Mouse (Mus musculus) forebrain, embryonic 15.5 days (tissue): ENCODE data around the gene Lonrf2. TPM values are rescaled to one million over a fixed set of nuclear protein-coding genes. Genes with fewer than 3 reads are reported as not detected.

Experiments
- ATAC-seq: fragments of 200-750 bp; cut with Nextera tagmentation; replicated peaks from 2 replicates; pipeline ENCODE4 v1.8.0; 2017; ENCODE audit warnings: mild to moderate bottlenecking, moderate TSS enrichment, moderate library complexity
- H3K27ac ChIP-seq: fragments of 300-500 bp; sonication (generic); replicated peaks from 2 replicates; pipeline ENCODE4 v1.5.1; 2015; ENCODE audit warnings: mild to moderate bottlenecking, inconsistent platforms
- H3K27me3 ChIP-seq: fragments of 300-500 bp; sonication (generic); 2 replicates; pipeline ENCODE4 v1.6.1; 2015; ENCODE audit warnings: inconsistent platforms
- H3K36me3 ChIP-seq: fragments of 300-500 bp; sonication (generic); 2 replicates; pipeline ENCODE4 v1.6.1; 2015; ENCODE audit warnings: mild to moderate bottlenecking, inconsistent platforms
- H3K4me1 ChIP-seq: fragments of 300-500 bp; sonication (generic); 2 replicates; pipeline ENCODE4 v1.6.1; 2015; ENCODE audit warnings: inconsistent platforms
- H3K4me2 ChIP-seq: fragments of 300-500 bp; sonication (generic); replicated peaks from 2 replicates; pipeline ENCODE4 v1.6.1; 2015; ENCODE audit warnings: mild to moderate bottlenecking, inconsistent platforms
- H3K4me3 ChIP-seq: fragments of 300-500 bp; sonication (generic); 2 replicates; pipeline ENCODE4 v1.5.1; 2015; ENCODE audit warnings: mild to moderate bottlenecking, inconsistent platforms
- H3K9ac ChIP-seq: fragments of 300-500 bp; sonication (generic); replicated peaks from 2 replicates; pipeline ENCODE4 v1.6.1; 2015; ENCODE audit warnings: mild to moderate bottlenecking, inconsistent platforms
- H3K9me3 ChIP-seq: fragments of 300-500 bp; sonication (generic); 2 replicates; pipeline ENCODE4 v1.6.1; 2016; ENCODE audit warnings: inconsistent platforms
- WGBS: fragments of 180-500 bp; shearing (Covaris S2); methylation state at CpG from one replicate; pipeline ENCODE4 v1.1.7; 2015; ENCODE audit warnings: mixed read lengths; 5-methylcytosine and 5-hydroxymethylcytosine counted together
- polyA plus RNA-seq: library from polyadenylated mRNA; unstranded; fragments of >200 nt; fragmentation: Nextera tagmentation; extraction: Ambion mirVana; gene quantifications from 2 replicates; pipeline ENCODE4 v1.2.1, GENCODE M21; 2015

Lonrf2 gene
- polyA plus RNA-seq, 1 experiment from 2014 or later: 13.3 TPM

DNA sequence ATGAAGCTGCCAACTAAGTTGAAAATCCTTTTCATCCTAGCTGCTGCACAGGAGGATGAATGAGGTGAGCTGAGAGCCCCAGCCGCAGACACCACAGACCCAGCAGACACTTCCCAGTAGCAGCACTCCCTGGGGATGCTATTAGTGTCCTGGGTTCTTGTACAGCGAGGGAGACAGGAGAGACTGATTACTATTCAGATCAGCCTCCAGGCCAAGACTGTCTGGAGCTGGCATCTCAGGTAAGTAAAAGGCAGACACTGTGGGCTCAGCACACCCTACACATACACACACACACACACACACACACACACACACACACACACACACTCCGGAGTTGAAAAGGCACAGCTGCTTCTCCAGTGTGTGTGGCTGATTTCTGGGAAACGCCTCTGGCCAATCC is 70.3 kb downstream of the Lonrf2 start:
- Histone ChIP-seq H3K9ac (no peak overlapping the region), H3K27ac (no peak overlapping the region)
- no peak for ATAC-seq

DNA sequence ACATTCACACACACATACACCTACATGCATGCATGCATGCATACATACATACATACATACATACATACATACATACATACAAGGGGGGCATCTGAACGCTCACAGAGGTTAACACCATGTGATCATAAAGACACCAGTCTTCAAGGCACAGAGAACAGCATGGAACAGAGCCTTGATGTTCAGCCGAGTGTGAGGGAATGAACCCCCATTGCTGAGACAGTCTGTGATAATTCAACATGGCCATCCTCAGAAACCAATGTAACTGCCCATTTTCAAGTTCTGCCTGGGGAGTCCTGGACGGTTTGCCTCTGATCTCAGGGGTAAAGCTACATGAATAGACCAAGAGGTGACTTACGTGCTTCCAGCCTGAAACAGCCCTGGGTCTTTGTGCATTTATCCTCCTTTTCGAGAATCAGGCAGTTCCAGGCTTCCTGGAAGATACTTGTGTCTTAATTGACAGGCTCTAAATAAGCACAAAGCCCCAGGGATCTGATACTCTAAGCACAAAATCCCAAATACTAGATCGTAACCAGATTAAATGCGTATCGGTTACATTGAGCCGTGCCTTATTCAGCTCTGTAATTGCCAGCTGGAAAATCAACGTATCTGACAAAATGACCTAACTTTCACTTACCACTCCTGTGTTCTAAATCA is 72.4 kb downstream of the Lonrf2 start:
- no peak for ATAC-seq
- Histone ChIP-seq H3K4me2 (no peak overlapping the region), H3K4me1 (peaks cover 24% of the 10 kb centered on the region), H3K9me3 (no peaks in the 10 kb centered on the region), H3K9ac (no peak overlapping the region), H3K27ac (no peak overlapping the region), H3K36me3 (no peaks in the 10 kb centered on the region), H3K27me3 (no peaks in the 10 kb centered on the region), H3K4me3 (no peak overlapping the region)
- WGBS: 51% methylated on average over 10 of the region's 10 CpGs

More for the DNA sequence above, 70.3 kb downstream of the Lonrf2 start:
- H3K36me3 ChIP-seq: no peaks in the 10 kb centered on the region
- peaks cover 24% of the 10 kb centered on the region for H3K4me1 ChIP-seq
- no peaks in the 10 kb centered on the region for H3K9me3 ChIP-seq
- no peaks in the 10 kb centered on the region for H3K27me3 ChIP-seq
- WGBS: 40% methylated on average over 4 of the region's 4 CpGs
- no peak overlapping the region for H3K4me3 ChIP-seq
- H3K4me2 ChIP-seq: no peak overlapping the region

GRCm38 (mm10) chr1:38760424-38760823 is 76.1 kb downstream of the Lonrf2 start:
- ATAC-seq: no peak
- Histone ChIP-seq H3K27ac (no peak overlapping the region), H3K9ac (no peak overlapping the region), H3K9me3 (no peaks in the 10 kb centered on the region), H3K4me1 (peaks cover 16% of the 10 kb centered on the region), H3K4me2 (no peak overlapping the region), H3K36me3 (no peaks in the 10 kb centered on the region), H3K4me3 (no peak overlapping the region), H3K27me3 (no peaks in the 10 kb centered on the region)
- 49% methylated on average over 9 of the region's 9 CpGs for WGBS

DNA sequence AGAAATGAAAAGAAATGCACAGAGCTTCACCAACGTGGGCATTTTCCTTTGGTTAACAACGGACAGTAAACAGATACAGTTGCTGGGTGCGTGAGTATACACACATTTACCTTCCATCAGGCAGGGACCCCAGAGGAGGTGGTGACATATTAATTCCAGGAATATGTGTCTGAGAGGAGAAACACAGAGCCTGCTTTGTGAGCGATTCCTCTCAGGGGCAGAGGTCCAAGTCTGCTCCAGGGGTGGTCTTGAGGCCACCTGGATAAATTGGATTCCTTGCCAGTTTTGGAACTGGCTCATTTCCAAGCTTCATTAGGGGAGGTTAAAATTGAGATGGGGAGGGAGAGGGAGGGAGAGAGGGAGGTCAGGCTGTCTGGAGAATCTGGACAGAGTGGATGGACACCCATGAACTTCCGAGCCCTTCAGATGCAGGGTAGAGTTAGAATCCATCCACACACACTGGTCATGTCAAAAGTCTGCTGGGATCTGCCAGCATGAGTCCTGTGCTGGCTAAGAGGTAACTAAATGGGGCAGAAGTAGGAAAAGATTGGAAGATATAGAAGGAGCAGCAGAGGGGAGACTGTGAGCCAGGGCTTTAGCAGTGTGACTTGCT is 78.6 kb downstream of the Lonrf2 start:
- no peak overlapping the region for H3K4me2 ChIP-seq
- no peaks in the 10 kb centered on the region for H3K9me3 ChIP-seq
- H3K4me3 ChIP-seq: no peak overlapping the region
- H3K36me3 ChIP-seq: no peaks in the 10 kb centered on the region
- 45% methylated on average over 5 of the region's 5 CpGs for WGBS
- no peaks in the 10 kb centered on the region for H3K27me3 ChIP-seq
- peak; percentile 41; the same call in 1 of the 2 replicates for ATAC-seq
- H3K27ac ChIP-seq: no peak overlapping the region
- H3K9ac ChIP-seq: no peak overlapping the region
- peaks cover 7% of the 10 kb centered on the region for H3K4me1 ChIP-seq

DNA sequence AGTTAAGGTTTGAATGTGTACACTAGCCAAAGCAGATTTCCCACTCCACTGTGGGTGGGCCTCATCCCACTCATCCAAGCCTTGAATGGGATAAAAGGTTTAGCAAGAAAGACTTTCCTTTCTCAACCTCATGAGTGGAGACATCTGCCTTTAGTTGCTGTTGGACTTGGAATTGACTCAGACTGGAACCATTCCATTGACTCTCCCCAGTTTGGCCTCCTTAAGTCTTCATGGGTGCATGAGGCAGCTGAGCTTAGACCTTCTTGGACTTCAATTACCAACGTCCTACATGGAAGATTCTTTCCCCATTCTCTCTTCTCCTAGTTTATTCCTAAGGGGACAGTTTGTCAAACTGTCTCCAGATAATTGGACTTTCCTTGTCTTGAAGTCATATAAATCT is 92.6 kb downstream of the Lonrf2 start:
- H3K4me3 ChIP-seq: no peak overlapping the region
- WGBS: 74% methylated on average over 1 of the region's 1 CpGs
- H3K4me2 ChIP-seq: no peak overlapping the region
- H3K27ac ChIP-seq: no peak overlapping the region
- ATAC-seq: no peak
- H3K36me3 ChIP-seq: no peaks in the 10 kb centered on the region
- no peaks in the 10 kb centered on the region for H3K9me3 ChIP-seq
- no peak overlapping the region for H3K9ac ChIP-seq
- H3K27me3 ChIP-seq: no peaks in the 10 kb centered on the region
- no peaks in the 10 kb centered on the region for H3K4me1 ChIP-seq

Other genes starting within 250 kb of the Lonrf2 start
- 36.9 and 43.7 TPM in 2 replicates for gene Aff3, start 171.8 kb downstream of the Lonrf2 start, polyA plus RNA-seq
- 50.7 and 50.9 TPM in 2 replicates for gene Chst10, start 61.5 kb upstream of the Lonrf2 start, polyA plus RNA-seq
- 0.31 and 0.40 TPM in 2 replicates for gene Nms, start 102.4 kb upstream of the Lonrf2 start, polyA plus RNA-seq
- 169 and 174 TPM in 2 replicates for gene Pdcl3, start 148.9 kb upstream of the Lonrf2 start, polyA plus RNA-seq